Mouse (Mus musculus) bone marrow macrophage, adult 2 months (primary cell): ENCODE results near the gene Abcf2. TPM values are rescaled to one million over a fixed set of nuclear protein-coding genes. Genes with fewer than 3 reads are reported as not detected.
"Not testable (repeated sequence)": the region's sequence is repeated elsewhere in the genome, so short reads cannot be mapped to it uniquely, and the experiment has no call there.

Source experiments
- H3K27ac ChIP-seq: 2 replicates; pipeline ENCODE4 v1.5.1; 2012; ENCODE audit warnings: low read depth, low read length; ENCODE audit not compliant: insufficient read depth
- H3K4me1 ChIP-seq: 2 replicates; pipeline ENCODE4 v1.6.1; 2012; ENCODE audit warnings: low read length; ENCODE audit not compliant: control insufficient read depth, insufficient read depth
- H3K4me3 ChIP-seq: 2 replicates; pipeline ENCODE4 v1.5.1; 2012; ENCODE audit warnings: mild to moderate bottlenecking, low read length, moderate library complexity; ENCODE audit not compliant: insufficient read depth
- CTCF ChIP-seq: IDR thresholded peaks from 2 replicates; pipeline ENCODE4 v1.5.1; 2012; ENCODE audit warnings: low read depth, mild to moderate bottlenecking, low read length, moderate library complexity
- POLR2A ChIP-seq: IDR thresholded peaks from 2 replicates; pipeline ENCODE4 v1.6.1; 2012; ENCODE audit warnings: mild to moderate bottlenecking, low read depth, low read length, borderline replicate concordance
- polyA plus RNA-seq: library from polyadenylated mRNA; stranded (reverse); fragments of >200 nt; gene quantifications from 2 replicates; pipeline ENCODE4 v1.2.4, GENCODE M21; 2012; ENCODE audit not compliant: missing spikeins, insufficient read depth, insufficient read length

Abcf2 gene
- polyA plus RNA-seq, 1 experiment = 32.7 TPM

GRCm38 (mm10) chr5:24586547-24587199 lies 9.4 kb upstream of the Abcf2 start, which contains the start of gene Chpf2:
Gene Chpf2, plus strand, starts transcription at chr5:24586741.
- TF ChIP-seq CTCF (no peak), POLR2A (0 out of 2 replicates have a peak, but pooled peaks have one; percentile 3)
- H3K27ac ChIP-seq = peak within 1 kb of the TSS; percentile 52
- H3K4me3 ChIP-seq = peak within 1 kb of the TSS; percentile 85
- H3K4me1 ChIP-seq = peaks cover 8% of the 10 kb centered on the region

- H3K27ac ChIP-seq = no peak overlapping the region
Measured at GRCm38 (mm10) chr5:24586106-24586505, 8.8 kb upstream of the Abcf2 start.

GRCm38 (mm10) chr5:24578109-24578963 lies 1.1 kb upstream of the Abcf2 start:
- Histone ChIP-seq H3K27ac (peak overlapping the region; percentile 82), H3K4me1 (peaks cover 15% of the 10 kb centered on the region), H3K4me3 (peak overlapping the region; percentile 76)
- TF ChIP-seq CTCF (no peak), POLR2A (no peak)

More at GRCm38 (mm10) chr5:24586106-24586505, 8.8 kb upstream of the Abcf2 start:
- Histone ChIP-seq H3K4me1 (peaks cover 8% of the 10 kb centered on the region), H3K4me3 (peak overlapping the region; percentile 85)
- TF ChIP-seq CTCF (no peak), POLR2A (no peak)

GRCm38 (mm10) chr5:24576801-24577182 lies 475 bp downstream of the Abcf2 start:
- TF ChIP-seq POLR2A (no peak), CTCF (no peak)
- Histone ChIP-seq H3K4me1 (peaks cover 15% of the 10 kb centered on the region), H3K27ac (peak overlapping the region; percentile 9), H3K4me3 (peak overlapping the region; percentile 68)

- no peak for TF ChIP-seq CTCF
- TF ChIP-seq POLR2A = no peak
- H3K4me3 ChIP-seq = peak overlapping the region; percentile 68
- peaks cover 15% of the 10 kb centered on the region for H3K4me1 ChIP-seq
- H3K27ac ChIP-seq = no peak overlapping the region
Measured at GRCm38 (mm10) chr5:24575948-24576347, 1.3 kb downstream of the Abcf2 start.

- Histone ChIP-seq H3K4me3 (no peak within 1 kb of the TSS), H3K27ac (no peak within 1 kb of the TSS), H3K4me1 (no peaks in the 10 kb centered on the region)
- TF ChIP-seq CTCF (no peak), POLR2A (no peak)
Measured at GRCm38 (mm10) chr5:24556709-24557108, 20.6 kb downstream of the Abcf2 start, which contains the start of gene 4931409K22Rik. Gene 4931409K22Rik, minus strand, starts transcription at chr5:24556809.

GRCm38 (mm10) chr5:24555335-24555734 lies 21.9 kb downstream of the Abcf2 start:
- H3K4me1 ChIP-seq, H3K4me3 ChIP-seq, H3K27ac ChIP-seq: not testable (repeated sequence)

- TF ChIP-seq CTCF (no peak), POLR2A (no peak)
- Histone ChIP-seq H3K27ac (no peak overlapping the region), H3K4me1 (no peaks in the 10 kb centered on the region), H3K4me3 (no peak overlapping the region)
Measured at GRCm38 (mm10) chr5:24553621-24554244, 23.5 kb downstream of the Abcf2 start.

GRCm38 (mm10) chr5:24551317-24551688 lies 26.0 kb downstream of the Abcf2 start:
- H3K4me3 ChIP-seq = no peak overlapping the region
- no peak for TF ChIP-seq CTCF
- TF ChIP-seq POLR2A = no peak
- H3K4me1 ChIP-seq = no peaks in the 10 kb centered on the region
- H3K27ac ChIP-seq = no peak overlapping the region
